Mouse (Mus musculus) liver, embryonic 16.5 days (tissue): ENCODE results near the gene Wnt10b. TPM values are rescaled to one million over a fixed set of nuclear protein-coding genes. Genes with fewer than 3 reads are reported as not detected.

Experiments used
- ATAC-seq: fragments of 200-750 bp; cut with Nextera tagmentation; 2 replicates; pipeline ENCODE4 v1.8.0; 2017; ENCODE audit warnings: low read depth, mild to moderate bottlenecking, moderate number of reproducible peaks, moderate library complexity
- H3K27ac ChIP-seq: fragments of 300-500 bp; sonication (generic); 2 replicates; pipeline ENCODE4 v1.5.1; 2014; ENCODE audit warnings: mild to moderate bottlenecking, low read length
- H3K27me3 ChIP-seq: fragments of 300-500 bp; sonication (generic); 2 replicates; pipeline ENCODE4 v1.6.1; 2014; ENCODE audit warnings: low read depth, low read length, mixed read lengths; ENCODE audit not compliant: control insufficient read depth, insufficient read depth
- H3K36me3 ChIP-seq: fragments of 300-500 bp; sonication (generic); 2 replicates; pipeline ENCODE4 v1.6.1; 2014; ENCODE audit warnings: mild to moderate bottlenecking; ENCODE audit not compliant: control insufficient read depth, insufficient read depth
- H3K4me1 ChIP-seq: fragments of 300-500 bp; sonication (generic); 2 replicates; pipeline ENCODE4 v1.6.1; 2014; ENCODE audit warnings: low read depth, low read length, mixed read lengths; ENCODE audit not compliant: control insufficient read depth
- H3K4me2 ChIP-seq: fragments of 300-500 bp; sonication (generic); 2 replicates; pipeline ENCODE4 v1.6.1; 2014; ENCODE audit warnings: low read depth, low read length, mixed read lengths
- H3K4me3 ChIP-seq: fragments of 300-500 bp; sonication (generic); 2 replicates; pipeline ENCODE4 v1.5.1; 2014; ENCODE audit warnings: low read depth, mild to moderate bottlenecking, low read length
- H3K9ac ChIP-seq: fragments of 300-500 bp; sonication (generic); 2 replicates; pipeline ENCODE4 v1.6.1; 2014; ENCODE audit warnings: low read depth, low read length
- H3K9me3 ChIP-seq: fragments of 300-500 bp; sonication (generic); replicated peaks from 2 replicates; pipeline ENCODE4 v1.6.1; 2016; ENCODE audit warnings: low read length; ENCODE audit not compliant: control insufficient read depth
- WGBS: fragments of 180-500 bp; shearing (Covaris S2); extraction: QIAGEN DNeasy Blood & Tissue Kit; methylation state at CpG from one replicate; pipeline ENCODE4 v1.1.7; 2014; ENCODE audit not compliant: insufficient replicate concordance; 5-methylcytosine and 5-hydroxymethylcytosine counted together
- polyA plus RNA-seq: library from polyadenylated mRNA; unstranded; fragments of >200 nt; fragmentation: Nextera tagmentation; extraction: Ambion mirVana; gene quantifications from 2 replicates; pipeline ENCODE4 v1.2.1, GENCODE M21; 2015

Wnt10b gene
- polyA plus RNA-seq, 1 experiment from 2014 or later, result not detected

GRCm38 (mm10) chr15:98778191-98778770, 331 bp upstream of the Wnt10b start:
- H3K27me3 ChIP-seq, result peaks cover 88% of the 10 kb centered on the region
- H3K36me3 ChIP-seq, result no peaks in the 10 kb centered on the region
- H3K4me3 ChIP-seq, result no peak overlapping the region
- no peak for ATAC-seq
- no peaks in the 10 kb centered on the region for H3K9me3 ChIP-seq
- H3K27ac ChIP-seq, result no peak overlapping the region
- H3K4me2 ChIP-seq, result no peak overlapping the region
- H3K9ac ChIP-seq, result no peak overlapping the region
- H3K4me1 ChIP-seq, result peaks cover 5% of the 10 kb centered on the region
- 1% methylated on average over 25 of the region's 25 CpGs for WGBS

GRCm38 (mm10) chr15:98777005-98777616, 839 bp downstream of the Wnt10b start:
- Histone ChIP-seq H3K4me2 (no peak overlapping the region), H3K9ac (no peak overlapping the region), H3K9me3 (no peaks in the 10 kb centered on the region), H3K4me1 (peaks cover 5% of the 10 kb centered on the region), H3K36me3 (no peaks in the 10 kb centered on the region), H3K27ac (no peak overlapping the region), H3K27me3 (peaks cover 96% of the 10 kb centered on the region), H3K4me3 (no peak overlapping the region)
- ATAC-seq, result no peak
- WGBS, result 3% methylated on average over 19 of the region's 19 CpGs

GRCm38 (mm10) chr15:98776280-98777004, 1.5 kb downstream of the Wnt10b start:
- no peak overlapping the region for H3K27ac ChIP-seq
- no peak for ATAC-seq
- H3K4me1 ChIP-seq, result peaks cover 5% of the 10 kb centered on the region
- H3K36me3 ChIP-seq, result no peaks in the 10 kb centered on the region
- peaks cover 98% of the 10 kb centered on the region for H3K27me3 ChIP-seq
- no peaks in the 10 kb centered on the region for H3K9me3 ChIP-seq
- peak overlapping the region; percentile 6; the same call in 1 of the 2 replicates for H3K4me3 ChIP-seq
- 1% methylated on average over 55 of the region's 62 CpGs for WGBS
- H3K4me2 ChIP-seq, result peak overlapping the region; percentile 13; the same call in 1 of the 2 replicates
- no peak overlapping the region for H3K9ac ChIP-seq

- no peak overlapping the region for H3K27ac ChIP-seq
- WGBS, result 5% methylated on average over 5 of the region's 5 CpGs
- no peak for ATAC-seq
- H3K4me2 ChIP-seq, result no peak overlapping the region
- H3K27me3 ChIP-seq, result peaks cover 93% of the 10 kb centered on the region
- no peaks in the 10 kb centered on the region for H3K36me3 ChIP-seq
- H3K4me1 ChIP-seq, result peaks cover 5% of the 10 kb centered on the region
- H3K9ac ChIP-seq, result no peak overlapping the region
- H3K9me3 ChIP-seq, result no peaks in the 10 kb centered on the region
- no peak overlapping the region for H3K4me3 ChIP-seq
These were observed 2.4 kb downstream of the Wnt10b start for GRCm38 (mm10) chr15:98775533-98775932.

- Histone ChIP-seq H3K27me3 (peaks cover 81% of the 10 kb centered on the region), H3K4me3 (no peak overlapping the region), H3K27ac (no peak overlapping the region), H3K9me3 (no peaks in the 10 kb centered on the region), H3K4me1 (peaks cover 5% of the 10 kb centered on the region), H3K4me2 (no peak overlapping the region), H3K9ac (no peak overlapping the region), H3K36me3 (no peaks in the 10 kb centered on the region)
- ATAC-seq, result no peak
- 29% methylated on average over 15 of the region's 15 CpGs for WGBS
These were observed 3.9 kb downstream of the Wnt10b start for GRCm38 (mm10) chr15:98774096-98774495.

GRCm38 (mm10) chr15:98772511-98773211, 5.3 kb downstream of the Wnt10b start:
- peaks cover 5% of the 10 kb centered on the region for H3K4me1 ChIP-seq
- 2% methylated on average over 36 of the region's 36 CpGs for WGBS
- peak overlapping the region; percentile 3; the same call in 1 of the 2 replicates for H3K9ac ChIP-seq
- H3K4me2 ChIP-seq, result peak overlapping the region; percentile 58
- no peaks in the 10 kb centered on the region for H3K36me3 ChIP-seq
- H3K27ac ChIP-seq, result no peak overlapping the region
- no peak for ATAC-seq
- H3K9me3 ChIP-seq, result no peaks in the 10 kb centered on the region
- peak overlapping the region; percentile 42 for H3K4me3 ChIP-seq
- H3K27me3 ChIP-seq, result peaks cover 67% of the 10 kb centered on the region

- Histone ChIP-seq H3K9ac (no peak overlapping the region), H3K4me3 (no peak overlapping the region; the same call in 1 of the 2 replicates), H3K27me3 (peaks cover 59% of the 10 kb centered on the region), H3K4me2 (peak overlapping the region; percentile 58), H3K4me1 (peaks cover 5% of the 10 kb centered on the region), H3K27ac (no peak overlapping the region), H3K36me3 (no peaks in the 10 kb centered on the region), H3K9me3 (no peaks in the 10 kb centered on the region)
- no peak for ATAC-seq
- WGBS, result 6% methylated on average over 12 of the region's 12 CpGs
These were observed 6.0 kb downstream of the Wnt10b start for GRCm38 (mm10) chr15:98771813-98772425.

GRCm38 (mm10) chr15:98768259-98768658, 9.7 kb downstream of the Wnt10b start:
- peaks cover 3% of the 10 kb centered on the region for H3K4me1 ChIP-seq
- H3K36me3 ChIP-seq, result no peaks in the 10 kb centered on the region
- ATAC-seq, result no peak
- no peaks in the 10 kb centered on the region for H3K9me3 ChIP-seq
- H3K4me3 ChIP-seq, result no peak overlapping the region
- H3K9ac ChIP-seq, result no peak overlapping the region
- H3K27me3 ChIP-seq, result peaks cover 44% of the 10 kb centered on the region
- no peak overlapping the region for H3K4me2 ChIP-seq
- 37% methylated on average over 5 of the region's 5 CpGs for WGBS
- H3K27ac ChIP-seq, result no peak overlapping the region
